Mouse (Mus musculus) heart, embryonic 13.5 days (tissue): ENCODE measurements around the gene Use1. TPM values are rescaled to one million over a fixed set of nuclear protein-coding genes. Genes with fewer than 3 reads are reported as not detected.
"Not testable (repeated sequence)": the region's sequence is repeated elsewhere in the genome, so short reads cannot be mapped to it uniquely, and the experiment has no call there.

Source experiments
- ATAC-seq: fragments of 200-750 bp; cut with Nextera tagmentation; 2 replicates; pipeline ENCODE4 v1.8.0; 2017; ENCODE audit warnings: moderate TSS enrichment; ENCODE audit not compliant: insufficient number of reproducible peaks, low FRiP score, low TSS enrichment; ENCODE audit errors: extremely low read depth
- H3K27ac ChIP-seq: fragments of 300-500 bp; sonication (generic); replicated peaks from 2 replicates; pipeline ENCODE4 v1.5.1; 2015; ENCODE audit warnings: moderate library complexity, mild to moderate bottlenecking, inconsistent platforms
- H3K27me3 ChIP-seq: fragments of 300-500 bp; sonication (generic); replicated peaks from 2 replicates; pipeline ENCODE4 v1.6.1; 2015; ENCODE audit warnings: mild to moderate bottlenecking, inconsistent platforms
- H3K36me3 ChIP-seq: fragments of 300-500 bp; sonication (generic); 2 replicates; pipeline ENCODE4 v1.6.1; 2015; ENCODE audit warnings: mild to moderate bottlenecking, inconsistent platforms
- H3K4me1 ChIP-seq: fragments of 300-500 bp; sonication (generic); 2 replicates; pipeline ENCODE4 v1.6.1; 2015; ENCODE audit warnings: inconsistent platforms
- H3K4me2 ChIP-seq: fragments of 300-500 bp; sonication (generic); 2 replicates; pipeline ENCODE4 v1.6.1; 2015; ENCODE audit warnings: inconsistent platforms, mild to moderate bottlenecking, moderate library complexity
- H3K4me3 ChIP-seq: fragments of 300-500 bp; sonication (generic); 2 replicates; pipeline ENCODE4 v1.5.1; 2015; ENCODE audit warnings: moderate library complexity, mild to moderate bottlenecking, inconsistent platforms
- H3K9ac ChIP-seq: fragments of 300-500 bp; sonication (generic); 2 replicates; pipeline ENCODE4 v1.6.1; 2015; ENCODE audit warnings: inconsistent platforms, mild to moderate bottlenecking, moderate library complexity
- H3K9me3 ChIP-seq: fragments of 300-500 bp; sonication (generic); 2 replicates; pipeline ENCODE4 v1.6.1; 2016; ENCODE audit warnings: inconsistent platforms
- WGBS: fragments of 180-500 bp; shearing (Covaris S2); methylation state at CpG from one replicate; pipeline ENCODE4 v1.1.7; 2015; ENCODE audit warnings: mixed read lengths; 5-methylcytosine and 5-hydroxymethylcytosine counted together
- polyA plus RNA-seq: library from polyadenylated mRNA; unstranded; fragments of >200 nt; fragmentation: Nextera tagmentation; extraction: Ambion mirVana; gene quantifications from 2 replicates; pipeline ENCODE4 v1.2.1, GENCODE M21; 2015

Use1 gene
- polyA plus RNA-seq, result 69.1 and 78.1 TPM in 2 replicates

- Histone ChIP-seq H3K4me3 (peak within 1 kb of the TSS; percentile 72), H3K27me3 (no peaks in the 10 kb centered on the region), H3K9ac (peak within 1 kb of the TSS; percentile 84), H3K4me1 (peaks cover 40% of the 10 kb centered on the region), H3K4me2 (peak within 1 kb of the TSS; percentile 87), H3K27ac (peak within 1 kb of the TSS; percentile 93), H3K36me3 (peaks cover 19% of the 10 kb centered on the region), H3K9me3 (no peaks in the 10 kb centered on the region)
- WGBS, result under 1% methylated on average over 56 of the region's 56 CpGs
- peak; percentile 77 for ATAC-seq
Observed at GRCm38 (mm10) chr8:71366771-71367528, at the start of gene Use1. Gene Use1, plus strand, starts transcription at chr8:71366848.

- not testable (repeated sequence) for H3K27ac ChIP-seq, H3K4me3 ChIP-seq, H3K9ac ChIP-seq, H3K9me3 ChIP-seq, ATAC-seq, H3K4me2 ChIP-seq, H3K27me3 ChIP-seq
- H3K4me1 ChIP-seq, result peaks cover 33% of the 10 kb centered on the region
- 77% methylated on average over 5 of the region's 5 CpGs for WGBS
- peaks cover 74% of the 10 kb centered on the region for H3K36me3 ChIP-seq
Observed at GRCm38 (mm10) chr8:71318610-71319009, 48.0 kb upstream of the Use1 start.

- Histone ChIP-seq H3K4me1 (peaks cover 23% of the 10 kb centered on the region), H3K36me3 (peaks cover 85% of the 10 kb centered on the region)
- ATAC-seq, H3K27me3 ChIP-seq, H3K4me2 ChIP-seq, H3K4me3 ChIP-seq, H3K27ac ChIP-seq, H3K9me3 ChIP-seq, H3K9ac ChIP-seq: not testable (repeated sequence)
- 69% methylated on average over 2 of the region's 2 CpGs for WGBS
Observed at GRCm38 (mm10) chr8:71319760-71320159, 46.9 kb upstream of the Use1 start.

GRCm38 (mm10) chr8:71322939-71323338, 43.7 kb upstream of the Use1 start:
- no peak overlapping the region for H3K9ac ChIP-seq
- H3K4me2 ChIP-seq, result no peak overlapping the region
- WGBS, result 81% methylated on average over 3 of the region's 3 CpGs
- no peaks in the 10 kb centered on the region for H3K27me3 ChIP-seq
- no peaks in the 10 kb centered on the region for H3K9me3 ChIP-seq
- no peak overlapping the region for H3K4me3 ChIP-seq
- no peak overlapping the region for H3K27ac ChIP-seq
- no peak for ATAC-seq
- no peaks in the 10 kb centered on the region for H3K4me1 ChIP-seq
- H3K36me3 ChIP-seq, result peaks cover 83% of the 10 kb centered on the region

GRCm38 (mm10) chr8:71324848-71325247, 41.8 kb upstream of the Use1 start:
- no peak for ATAC-seq
- WGBS, result 78% methylated on average over 1 of the region's 1 CpGs

GRCm38 (mm10) chr8:71337834-71338233, 28.8 kb upstream of the Use1 start:
- H3K9ac ChIP-seq, H3K4me1 ChIP-seq, H3K4me3 ChIP-seq, ATAC-seq, H3K27ac ChIP-seq, H3K4me2 ChIP-seq, H3K27me3 ChIP-seq, H3K9me3 ChIP-seq: not testable (repeated sequence)
- peaks cover 83% of the 10 kb centered on the region for H3K36me3 ChIP-seq
- WGBS, result 95% methylated on average over 6 of the region's 6 CpGs

More at GRCm38 (mm10) chr8:71324848-71325247, 41.8 kb upstream of the Use1 start:
- H3K4me2 ChIP-seq, result no peak overlapping the region
- no peak overlapping the region for H3K27ac ChIP-seq
- peaks cover 90% of the 10 kb centered on the region for H3K36me3 ChIP-seq
- H3K9me3 ChIP-seq, result no peaks in the 10 kb centered on the region
- no peak overlapping the region for H3K4me3 ChIP-seq
- H3K9ac ChIP-seq, result no peak overlapping the region
- H3K4me1 ChIP-seq, result no peaks in the 10 kb centered on the region
- H3K27me3 ChIP-seq, result no peaks in the 10 kb centered on the region

- H3K4me3 ChIP-seq, result no peak overlapping the region
- H3K4me1 ChIP-seq, result no peaks in the 10 kb centered on the region
- no peak overlapping the region for H3K4me2 ChIP-seq
- H3K9ac ChIP-seq, result no peak overlapping the region
- H3K36me3 ChIP-seq, result peaks cover 92% of the 10 kb centered on the region
- WGBS, result 72% methylated on average over 5 of the region's 5 CpGs
- no peaks in the 10 kb centered on the region for H3K27me3 ChIP-seq
- no peaks in the 10 kb centered on the region for H3K9me3 ChIP-seq
- ATAC-seq, result no peak
- no peak overlapping the region for H3K27ac ChIP-seq
Observed at GRCm38 (mm10) chr8:71340625-71341024, 26.0 kb upstream of the Use1 start.

- H3K36me3 ChIP-seq, result peaks cover 99% of the 10 kb centered on the region
- ATAC-seq, result no peak
- WGBS, result 82% methylated on average over 1 of the region's 1 CpGs
Observed at GRCm38 (mm10) chr8:71346581-71346980, 20.1 kb upstream of the Use1 start.

GRCm38 (mm10) chr8:71351117-71351516, 15.5 kb upstream of the Use1 start:
- 48% methylated on average over 3 of the region's 3 CpGs for WGBS
- H3K27ac ChIP-seq, result no peak overlapping the region
- ATAC-seq, result no peak
- H3K27me3 ChIP-seq, result no peaks in the 10 kb centered on the region
- no peak overlapping the region for H3K4me3 ChIP-seq
- no peaks in the 10 kb centered on the region for H3K9me3 ChIP-seq
- H3K36me3 ChIP-seq, result peaks cover 100% of the 10 kb centered on the region
- no peak overlapping the region for H3K9ac ChIP-seq
- H3K4me2 ChIP-seq, result no peak overlapping the region
- peaks cover 5% of the 10 kb centered on the region; the same call in 1 of the 2 replicates for H3K4me1 ChIP-seq

More at GRCm38 (mm10) chr8:71346581-71346980, 20.1 kb upstream of the Use1 start:
- Histone ChIP-seq H3K4me3 (no peak overlapping the region), H3K9ac (no peak overlapping the region), H3K27ac (no peak overlapping the region), H3K4me2 (no peak overlapping the region), H3K27me3 (no peaks in the 10 kb centered on the region), H3K4me1 (peaks cover 5% of the 10 kb centered on the region; the same call in 1 of the 2 replicates), H3K9me3 (no peaks in the 10 kb centered on the region)

- H3K4me3 ChIP-seq, result no peak overlapping the region
- H3K36me3 ChIP-seq, result peaks cover 100% of the 10 kb centered on the region
- H3K4me1 ChIP-seq, result peaks cover 5% of the 10 kb centered on the region; the same call in 1 of the 2 replicates
- no peak overlapping the region for H3K27ac ChIP-seq
- H3K27me3 ChIP-seq, result no peaks in the 10 kb centered on the region
- no peak overlapping the region for H3K9ac ChIP-seq
- H3K4me2 ChIP-seq, result no peak overlapping the region
- WGBS, result 100% methylated on average over 1 of the region's 1 CpGs
- ATAC-seq, result no peak
- no peaks in the 10 kb centered on the region for H3K9me3 ChIP-seq
Observed at GRCm38 (mm10) chr8:71351520-71351919, 15.1 kb upstream of the Use1 start.

GRCm38 (mm10) chr8:71358026-71358425, 8.6 kb upstream of the Use1 start:
- 89% methylated on average over 3 of the region's 3 CpGs for WGBS
- Histone ChIP-seq H3K9me3 (no peaks in the 10 kb centered on the region), H3K4me3 (no peak overlapping the region), H3K27ac (no peak overlapping the region), H3K4me2 (no peak overlapping the region), H3K27me3 (no peaks in the 10 kb centered on the region), H3K4me1 (no peaks in the 10 kb centered on the region), H3K9ac (no peak overlapping the region), H3K36me3 (peaks cover 88% of the 10 kb centered on the region)
- no peak for ATAC-seq
